Mouse (Mus musculus): ENCODE measurements at regions not wholly inside any gene's neighbourhood (a gene's known extent, or its start where the extent isn't known, plus 50 kb on each side); places are given as distances from the start of the nearest gene placed in this dataset.
"Not testable (repeated sequence)": the region's sequence is repeated elsewhere in the genome, so short reads cannot be mapped to it uniquely, and the experiment has no call there.

DNA sequence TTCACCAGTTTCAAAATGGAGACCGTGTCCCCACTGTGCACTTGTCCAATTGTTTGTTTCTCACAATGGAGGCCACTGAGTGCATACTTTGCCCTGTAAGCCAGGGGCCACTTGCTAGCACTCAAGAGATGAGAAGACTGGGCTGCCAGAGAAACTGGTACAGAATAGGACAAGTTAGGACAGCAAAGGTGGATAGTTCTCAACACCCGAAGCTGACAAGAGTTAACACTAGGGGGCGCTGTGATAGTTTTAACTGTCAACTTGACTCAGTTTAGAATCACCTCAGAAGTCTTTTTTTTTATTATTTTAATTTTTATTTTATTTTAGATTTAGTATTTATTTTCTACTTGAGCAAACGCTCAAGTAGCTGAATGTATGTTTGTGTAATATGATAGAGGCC lies 188.2 kb upstream of the Asap2 start:
- not testable (repeated sequence) for DNase-seq (ENCODE audit: low spot score in 2 of 2)

DNA sequence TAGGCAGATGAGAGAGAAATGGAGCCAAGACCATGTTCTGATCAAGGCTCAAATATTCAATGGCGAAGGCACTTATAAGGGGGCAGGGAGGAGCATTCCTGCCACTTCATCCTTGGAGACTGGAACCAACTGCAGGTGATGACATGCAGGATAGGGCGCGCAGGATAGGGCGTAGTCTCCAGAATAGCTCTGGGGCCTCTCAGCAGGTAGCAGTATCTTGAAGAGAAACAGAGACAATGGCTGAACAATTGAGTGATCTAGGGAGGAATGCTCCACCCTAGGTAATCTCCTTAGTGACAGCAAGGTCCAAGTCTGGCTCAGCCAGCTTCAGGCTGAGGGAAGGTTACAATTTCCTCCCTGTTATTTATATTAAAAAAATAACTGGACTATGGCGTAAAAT lies 184.8 kb upstream of the Asap2 start:
- DNase-seq (ENCODE audit: low spot score in 2 of 2): not testable (repeated sequence)

DNA sequence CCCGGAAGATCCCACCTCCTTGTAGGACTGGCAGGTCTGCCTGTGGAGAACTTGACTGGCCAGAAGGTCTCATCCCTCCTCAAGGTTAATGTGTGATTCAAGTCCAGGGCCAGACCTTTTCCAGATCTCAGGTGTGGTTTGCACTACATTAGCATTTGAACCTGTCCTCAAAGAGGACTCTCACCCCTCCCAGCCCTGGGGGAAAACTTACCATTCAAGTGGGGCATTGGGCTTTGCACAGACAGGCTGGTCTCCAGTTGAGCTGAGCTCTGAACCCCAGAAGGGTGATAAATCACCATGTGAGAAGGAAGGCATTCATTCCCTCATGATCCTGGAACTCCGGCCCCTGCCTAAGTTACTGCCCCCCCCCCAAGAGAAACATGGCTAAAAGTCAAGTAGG lies 183.6 kb upstream of the Asap2 start:
- no peak for DNase-seq (ENCODE audit: low spot score in 2 of 2)

DNA sequence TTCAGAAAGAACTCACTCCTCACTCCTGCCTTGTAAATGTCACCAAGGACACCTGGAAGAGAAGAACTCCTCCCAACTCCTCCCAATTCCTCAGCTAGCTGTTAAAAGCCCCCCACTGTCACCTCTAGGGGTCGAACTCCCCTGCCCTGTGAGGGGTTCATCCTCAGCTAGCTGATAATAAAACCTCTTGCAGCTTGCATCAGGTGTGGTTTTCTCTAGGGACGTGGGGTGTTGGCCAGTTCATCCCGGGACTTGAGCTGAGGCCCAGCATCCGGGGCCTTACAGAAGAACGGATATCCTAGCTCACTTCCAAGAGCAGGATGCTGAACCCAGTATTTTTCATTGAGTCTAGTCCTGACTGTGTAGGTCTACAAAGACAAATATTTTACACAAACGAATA lies 176.4 kb upstream of the Asap2 start:
- not testable (repeated sequence) for DNase-seq (ENCODE audit: low spot score in 2 of 2)

DNA sequence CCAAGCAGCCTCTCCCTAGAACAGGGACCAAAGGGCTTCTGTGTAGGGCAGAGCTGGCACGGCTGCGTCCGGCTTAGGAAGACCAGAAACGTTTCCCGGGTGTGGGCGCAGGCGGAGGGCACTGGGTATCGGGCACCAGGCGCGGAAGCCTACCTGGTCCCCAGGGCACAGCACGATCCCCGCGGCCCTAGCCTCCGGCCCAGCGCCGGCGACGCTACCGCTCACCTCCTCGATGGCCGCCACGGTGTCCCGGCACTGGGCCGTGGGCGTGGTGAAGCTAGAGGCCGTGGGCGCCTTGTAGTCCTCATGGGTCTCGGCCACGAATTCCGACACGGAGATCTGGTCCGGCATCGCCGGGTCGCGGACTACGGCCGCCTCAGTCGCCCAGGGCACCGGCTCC lies 175.1 kb upstream of the Asap2 start:
- DNase-seq (ENCODE audit: low spot score in 2 of 2): peak in 1 of 2 experiments; percentile 1

GRCm38 (mm10) chr12:20815599-20815998 lies 174.7 kb upstream of the Asap2 start:
- peak; percentile 43 to 80 for DNase-seq (ENCODE audit: low spot score in 2 of 2)

- not testable (repeated sequence) for DNase-seq (ENCODE audit: low spot score in 2 of 2)
These were observed 146.5 kb upstream of the Asap2 start for GRCm38 (mm10) chr12:20843661-20844320.

DNA sequence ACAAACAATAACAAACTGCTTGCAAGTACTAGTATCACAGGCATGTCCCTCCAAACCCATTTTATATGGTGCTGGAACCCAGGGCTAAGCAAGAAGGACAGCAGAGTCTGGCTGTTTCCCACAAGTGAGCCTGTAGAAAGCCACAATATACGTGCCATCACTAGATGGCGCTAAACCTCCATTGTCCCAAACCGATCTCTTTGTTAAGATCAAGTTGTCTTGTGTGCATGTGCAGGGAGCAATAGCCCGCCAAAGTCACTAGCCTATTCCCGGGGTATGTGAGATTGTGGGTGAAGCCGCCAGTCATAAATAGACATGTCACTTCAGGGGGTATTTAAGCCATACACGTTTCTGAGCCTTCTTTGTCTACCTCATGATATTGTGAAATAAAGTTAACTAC lies 145.4 kb upstream of the Asap2 start:
- peak in 1 of 2 experiments; percentile 24 for DNase-seq (ENCODE audit: low spot score in 2 of 2)

DNA sequence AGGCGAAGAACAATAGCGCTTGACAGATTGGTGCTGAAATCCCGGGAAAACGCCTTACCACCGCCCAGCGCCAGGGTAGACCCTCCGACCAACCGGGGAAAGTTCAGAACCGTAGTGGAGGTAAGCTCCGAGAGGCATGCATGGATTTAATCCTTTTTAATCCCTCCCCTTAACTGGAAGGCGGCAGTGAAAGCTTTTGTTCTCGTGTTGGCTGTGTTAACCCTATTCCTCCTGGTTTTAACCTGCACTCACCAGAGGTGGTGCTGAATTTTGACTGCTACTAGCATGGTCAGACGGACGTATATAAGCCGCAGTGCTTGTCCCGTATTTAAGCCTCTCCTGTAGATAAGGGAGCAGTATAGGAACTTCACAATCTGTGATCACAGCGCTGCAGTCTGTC lies 145.0 kb upstream of the Asap2 start:
- DNase-seq (ENCODE audit: low spot score in 2 of 2): no peak

DNA sequence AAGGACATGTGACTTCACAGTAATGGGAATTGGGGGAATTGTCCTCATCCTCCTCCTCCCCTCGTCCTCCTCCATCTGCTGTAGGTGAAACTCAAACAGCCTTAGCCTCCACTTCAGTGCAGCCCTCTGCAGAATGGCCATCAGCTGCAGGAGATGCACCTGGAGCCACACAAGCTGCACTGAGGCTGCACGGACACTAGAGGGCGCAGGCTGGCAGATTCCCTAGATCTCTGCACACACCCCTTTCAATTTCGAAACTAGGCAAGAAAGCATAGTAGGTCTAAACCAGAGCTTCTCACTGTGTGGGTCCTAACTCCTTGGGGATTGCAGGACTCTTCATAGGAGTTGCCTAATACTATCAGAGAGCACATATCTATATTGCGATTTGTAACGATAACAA lies 106.2 kb upstream of the Asap2 start:
- DNase-seq (ENCODE audit: low spot score in 2 of 2): not testable (repeated sequence)

- DNase-seq (ENCODE audit: low spot score in 2 of 2): peak; percentile 49 to 65
These were observed 69.4 kb upstream of the Asap2 start for GRCm38 (mm10) chr12:20920653-20921397.

GRCm38 (mm10) chr12:20921398-20922023 lies 68.7 kb upstream of the Asap2 start:
- DNase-seq (ENCODE audit: low spot score in 2 of 2): not testable (repeated sequence)

- peak; percentile 18 to 25 for DNase-seq (ENCODE audit: low spot score in 2 of 2)
These were observed 61.3 kb upstream of the Asap2 start for GRCm38 (mm10) chr12:20928966-20929365.

Data from urinary bladder, postnatal 36 days (tissue).